Mouse (Mus musculus): ENCODE measurements around the gene L2hgdh. TPM values are rescaled to one million over a fixed set of nuclear protein-coding genes. Genes with fewer than 3 reads are reported as not detected.

The L2hgdh gene
- polyA plus RNA-seq, 1 experiment from 2014 or later, result 11.8 TPM

- H3K4me1 ChIP-seq (replicated peaks), result peaks cover 8% of the 10 kb centered on the region
- 59% methylated on average over 2 of the region's 2 CpGs for WGBS (ENCODE audit: insufficient replicate concordance)
- H3K36me3 ChIP-seq (replicated peaks), result peaks cover 2% of the 10 kb centered on the region; the same call in 1 of the 2 replicates
- no peaks in the 10 kb centered on the region for H3K27me3 ChIP-seq
- no peaks in the 10 kb centered on the region for H3K9me3 ChIP-seq (replicated peaks)
- no peak overlapping the region for H3K27ac ChIP-seq (replicated peaks)
- no peak overlapping the region for H3K9ac ChIP-seq
- no peak overlapping the region for H3K4me3 ChIP-seq (replicated peaks)
- ATAC-seq (ENCODE audit: insufficient read depth), result no peak
- H3K4me2 ChIP-seq, result no peak overlapping the region
Measured at GRCm38 (mm10) chr12:69688368-69688767, 36.3 kb downstream of the L2hgdh start.

- Histone ChIP-seq H3K27me3 (no peaks in the 10 kb centered on the region), H3K27ac (replicated peaks) (peak overlapping the region; percentile 96; the same call in 1 of the 2 replicates), H3K4me2 (peak overlapping the region; percentile 86), H3K4me1 (replicated peaks) (peaks cover 27% of the 10 kb centered on the region), H3K9me3 (replicated peaks) (no peaks in the 10 kb centered on the region), H3K36me3 (replicated peaks) (no peaks in the 10 kb centered on the region), H3K9ac (0 out of 2 replicates have a peak overlapping the region, but pooled peaks have one; percentile 98), H3K4me3 (replicated peaks) (peak overlapping the region; percentile 93; the same call in 1 of the 2 replicates)
- peak; percentile 26; the same call in 1 of the 2 replicates for ATAC-seq (ENCODE audit: insufficient read depth)
- 12% methylated on average over 10 of the region's 10 CpGs for WGBS (ENCODE audit: insufficient replicate concordance)
Measured at GRCm38 (mm10) chr12:69683537-69683936, 41.1 kb downstream of the L2hgdh start.

GRCm38 (mm10) chr12:69682788-69683419 lies 41.8 kb downstream of the L2hgdh start:
- Histone ChIP-seq H3K4me1 (replicated peaks) (peaks cover 30% of the 10 kb centered on the region), H3K4me3 (replicated peaks) (peak overlapping the region; percentile 93), H3K36me3 (replicated peaks) (no peaks in the 10 kb centered on the region), H3K27ac (replicated peaks) (peak overlapping the region; percentile 96), H3K9ac (peak overlapping the region; percentile 98), H3K9me3 (replicated peaks) (no peaks in the 10 kb centered on the region), H3K27me3 (no peaks in the 10 kb centered on the region), H3K4me2 (peak overlapping the region; percentile 86)
- WGBS (ENCODE audit: insufficient replicate concordance), result 44% methylated on average over 14 of the region's 14 CpGs
- no peak for ATAC-seq (ENCODE audit: insufficient read depth)

- no peaks in the 10 kb centered on the region for H3K36me3 ChIP-seq (replicated peaks)
- no peaks in the 10 kb centered on the region for H3K9me3 ChIP-seq (replicated peaks)
- peak overlapping the region; percentile 98 for H3K9ac ChIP-seq
- H3K27ac ChIP-seq (replicated peaks), result peak overlapping the region; percentile 96
- H3K27me3 ChIP-seq, result no peaks in the 10 kb centered on the region
- peak overlapping the region; percentile 93 for H3K4me3 ChIP-seq (replicated peaks)
- H3K4me2 ChIP-seq, result peak overlapping the region; percentile 86
- peaks cover 31% of the 10 kb centered on the region for H3K4me1 ChIP-seq (replicated peaks)
- 1% methylated on average over 52 of the region's 54 CpGs for WGBS (ENCODE audit: insufficient replicate concordance)
- peak; percentile 85 for ATAC-seq (ENCODE audit: insufficient read depth)
Measured at GRCm38 (mm10) chr12:69682065-69682787, 42.4 kb downstream of the L2hgdh start.

- no peaks in the 10 kb centered on the region for H3K9me3 ChIP-seq (replicated peaks)
- peak; percentile 82 for ATAC-seq (ENCODE audit: insufficient read depth)
- no peaks in the 10 kb centered on the region for H3K36me3 ChIP-seq (replicated peaks)
- no peaks in the 10 kb centered on the region for H3K27me3 ChIP-seq
- peak within 1 kb of the TSS; percentile 98 for H3K9ac ChIP-seq
- peak within 1 kb of the TSS; percentile 86 for H3K4me2 ChIP-seq
- peaks cover 31% of the 10 kb centered on the region for H3K4me1 ChIP-seq (replicated peaks)
- H3K4me3 ChIP-seq (replicated peaks), result peak within 1 kb of the TSS; percentile 93
- WGBS (ENCODE audit: insufficient replicate concordance), result under 1% methylated on average over 53 of the region's 85 CpGs
- peak within 1 kb of the TSS; percentile 96 for H3K27ac ChIP-seq (replicated peaks)
Measured at GRCm38 (mm10) chr12:69681566-69682061, 43.1 kb downstream of the L2hgdh start, which contains the start of gene Sos2. Gene Sos2, minus strand, starts transcription at chr12:69681852.

- Histone ChIP-seq H3K36me3 (replicated peaks) (no peaks in the 10 kb centered on the region), H3K9ac (peak overlapping the region; percentile 98), H3K4me3 (replicated peaks) (peak overlapping the region; percentile 93), H3K9me3 (replicated peaks) (no peaks in the 10 kb centered on the region), H3K4me1 (replicated peaks) (peaks cover 37% of the 10 kb centered on the region), H3K4me2 (peak overlapping the region; percentile 86), H3K27ac (replicated peaks) (peak overlapping the region; percentile 96), H3K27me3 (no peaks in the 10 kb centered on the region)
- ATAC-seq (ENCODE audit: insufficient read depth), result peak; percentile 59
- 1% methylated on average over 56 of the region's 56 CpGs for WGBS (ENCODE audit: insufficient replicate concordance)
Measured at GRCm38 (mm10) chr12:69680635-69681565, 43.8 kb downstream of the L2hgdh start.

GRCm38 (mm10) chr12:69676157-69676556 lies 48.5 kb downstream of the L2hgdh start:
- H3K4me3 ChIP-seq (replicated peaks), result no peak overlapping the region
- WGBS (ENCODE audit: insufficient replicate concordance), result 70% methylated on average over 4 of the region's 4 CpGs
- no peak for ATAC-seq (ENCODE audit: insufficient read depth)
- no peak overlapping the region for H3K9ac ChIP-seq
- no peak overlapping the region for H3K4me2 ChIP-seq
- no peaks in the 10 kb centered on the region for H3K27me3 ChIP-seq
- H3K36me3 ChIP-seq (replicated peaks), result no peaks in the 10 kb centered on the region
- peaks cover 34% of the 10 kb centered on the region for H3K4me1 ChIP-seq (replicated peaks)
- H3K27ac ChIP-seq (replicated peaks), result no peak overlapping the region
- H3K9me3 ChIP-seq (replicated peaks), result no peaks in the 10 kb centered on the region

- Histone ChIP-seq H3K9ac (no peak overlapping the region), H3K4me2 (no peak overlapping the region), H3K4me3 (replicated peaks) (no peak overlapping the region), H3K27me3 (no peaks in the 10 kb centered on the region), H3K4me1 (replicated peaks) (peaks cover 26% of the 10 kb centered on the region), H3K36me3 (replicated peaks) (no peaks in the 10 kb centered on the region), H3K9me3 (replicated peaks) (no peaks in the 10 kb centered on the region), H3K27ac (replicated peaks) (no peak overlapping the region)
- no peak for ATAC-seq (ENCODE audit: insufficient read depth)
- WGBS (ENCODE audit: insufficient replicate concordance), result 72% methylated on average over 10 of the region's 10 CpGs
Measured at GRCm38 (mm10) chr12:69674576-69675537, 49.8 kb downstream of the L2hgdh start.

GRCm38 (mm10) chr12:69674176-69674575 lies 50.5 kb downstream of the L2hgdh start:
- no peaks in the 10 kb centered on the region for H3K27me3 ChIP-seq
- no peaks in the 10 kb centered on the region for H3K36me3 ChIP-seq (replicated peaks)
- ATAC-seq (ENCODE audit: insufficient read depth), result no peak
- WGBS (ENCODE audit: insufficient replicate concordance), result 77% methylated on average over 1 of the region's 1 CpGs
- H3K9ac ChIP-seq, result no peak overlapping the region
- no peak overlapping the region for H3K4me2 ChIP-seq
- peaks cover 24% of the 10 kb centered on the region for H3K4me1 ChIP-seq (replicated peaks)
- H3K27ac ChIP-seq (replicated peaks), result no peak overlapping the region
- no peaks in the 10 kb centered on the region for H3K9me3 ChIP-seq (replicated peaks)
- no peak overlapping the region for H3K4me3 ChIP-seq (replicated peaks)

- H3K27me3 ChIP-seq, result no peaks in the 10 kb centered on the region
- WGBS (ENCODE audit: insufficient replicate concordance), result 82% methylated on average over 5 of the region's 5 CpGs
- H3K4me1 ChIP-seq (replicated peaks), result no peaks in the 10 kb centered on the region; the same call in 1 of the 2 replicates
- H3K4me2 ChIP-seq, result no peak overlapping the region
- H3K27ac ChIP-seq (replicated peaks), result no peak overlapping the region
- H3K9ac ChIP-seq, result no peak overlapping the region
- ATAC-seq (ENCODE audit: insufficient read depth), result no peak
- H3K9me3 ChIP-seq (replicated peaks), result no peaks in the 10 kb centered on the region
- H3K4me3 ChIP-seq (replicated peaks), result no peak overlapping the region
- no peaks in the 10 kb centered on the region for H3K36me3 ChIP-seq (replicated peaks)
Measured at GRCm38 (mm10) chr12:69666721-69667120, 58.0 kb downstream of the L2hgdh start.
